Mouse (Mus musculus): ENCODE results near the gene 4921530L21Rik. TPM values are rescaled to one million over a fixed set of nuclear protein-coding genes. Genes with fewer than 3 reads are reported as not detected.

The 4921530L21Rik gene
- not detected in 2 replicates for polyA plus RNA-seq (2014; fragmentation: Nextera tagmentation; extraction: Ambion mirVana)

- 94% methylated on average over 1 of the region's 1 CpGs for WGBS
- DNase-seq (ENCODE audit: low spot score): no peak
Measured at GRCm38 (mm10) chr14:95880954-95881353, at the start of gene 4921530L21Rik. TSS of gene 4921530L21Rik (plus strand) at chr14:95881254.

GRCm38 (mm10) chr14:95833866-95834265 lies 47.2 kb upstream of the 4921530L21Rik start:
- 58% methylated on average over 3 of the region's 3 CpGs for WGBS
- no peak for ATAC-seq (replicated peaks; ENCODE audit: insufficient number of reproducible peaks, low FRiP score, low TSS enrichment, low read depth)

More at GRCm38 (mm10) chr14:95880954-95881353, at the start of gene 4921530L21Rik:
- Histone ChIP-seq H3K9me3 (replicated peaks; ENCODE audit: control insufficient read depth, low read length) (no peaks in the 10 kb centered on the region), H3K4me1 (ENCODE audit: control insufficient read depth, insufficient read depth, low read length) (no peaks in the 10 kb centered on the region), H3K27me3 (ENCODE audit: control insufficient read depth, insufficient read depth, low read length) (no peaks in the 10 kb centered on the region), H3K4me3 (ENCODE audit: low read depth, low read length) (no peak within 1 kb of the TSS), H3K27ac (replicated peaks; ENCODE audit: low read depth, low read length) (no peak within 1 kb of the TSS), H3K9ac (replicated peaks; ENCODE audit: low read length) (no peak within 1 kb of the TSS), H3K4me2 (ENCODE audit: low read depth, low read length) (no peak within 1 kb of the TSS), H3K36me3 (replicated peaks; ENCODE audit: control insufficient read depth, insufficient read depth, low read depth, low read length) (no peaks in the 10 kb centered on the region)
- ATAC-seq (replicated peaks; ENCODE audit: insufficient number of reproducible peaks, low FRiP score, low TSS enrichment, low read depth): no peak

GRCm38 (mm10) chr14:95862981-95863380 lies 18.1 kb upstream of the 4921530L21Rik start:
- Histone ChIP-seq H3K4me3 (ENCODE audit: low read depth, low read length) (no peak overlapping the region), H3K27me3 (ENCODE audit: control insufficient read depth, insufficient read depth, low read length) (no peaks in the 10 kb centered on the region), H3K9ac (replicated peaks; ENCODE audit: low read length) (no peak overlapping the region), H3K27ac (replicated peaks; ENCODE audit: low read depth, low read length) (no peak overlapping the region), H3K4me1 (ENCODE audit: control insufficient read depth, insufficient read depth, low read length) (no peaks in the 10 kb centered on the region), H3K4me2 (ENCODE audit: low read depth, low read length) (no peak overlapping the region), H3K9me3 (replicated peaks; ENCODE audit: control insufficient read depth, low read length) (no peaks in the 10 kb centered on the region), H3K36me3 (replicated peaks; ENCODE audit: control insufficient read depth, insufficient read depth, low read depth, low read length) (no peaks in the 10 kb centered on the region)
- ATAC-seq (replicated peaks; ENCODE audit: insufficient number of reproducible peaks, low FRiP score, low TSS enrichment, low read depth) (no peak), DNase-seq (ENCODE audit: low spot score) (no peak)
- WGBS: 76% methylated on average over 3 of the region's 3 CpGs

More at GRCm38 (mm10) chr14:95833866-95834265, 47.2 kb upstream of the 4921530L21Rik start:
- Histone ChIP-seq H3K4me3 (ENCODE audit: low read depth, low read length) (no peak overlapping the region), H3K4me2 (ENCODE audit: low read depth, low read length) (no peak overlapping the region), H3K36me3 (replicated peaks; ENCODE audit: control insufficient read depth, insufficient read depth, low read depth, low read length) (no peaks in the 10 kb centered on the region), H3K27ac (replicated peaks; ENCODE audit: low read depth, low read length) (no peak overlapping the region), H3K9me3 (replicated peaks; ENCODE audit: control insufficient read depth, low read length) (no peaks in the 10 kb centered on the region), H3K4me1 (ENCODE audit: control insufficient read depth, insufficient read depth, low read length) (no peaks in the 10 kb centered on the region), H3K27me3 (ENCODE audit: control insufficient read depth, insufficient read depth, low read length) (no peaks in the 10 kb centered on the region), H3K9ac (replicated peaks; ENCODE audit: low read length) (no peak overlapping the region)
- no peak for DNase-seq (ENCODE audit: low spot score)

- H3K36me3 ChIP-seq (replicated peaks; ENCODE audit: control insufficient read depth, insufficient read depth, low read depth, low read length): no peaks in the 10 kb centered on the region
- H3K27ac ChIP-seq (replicated peaks; ENCODE audit: low read depth, low read length): no peak overlapping the region
- 67% methylated on average over 7 of the region's 7 CpGs for WGBS
- DNase-seq (ENCODE audit: low spot score): no peak
- no peaks in the 10 kb centered on the region for H3K4me1 ChIP-seq (ENCODE audit: control insufficient read depth, insufficient read depth, low read length)
- ATAC-seq (replicated peaks; ENCODE audit: insufficient number of reproducible peaks, low FRiP score, low TSS enrichment, low read depth): no peak
- H3K4me2 ChIP-seq (ENCODE audit: low read depth, low read length): no peak overlapping the region
- no peaks in the 10 kb centered on the region for H3K9me3 ChIP-seq (replicated peaks; ENCODE audit: control insufficient read depth, low read length)
- H3K27me3 ChIP-seq (ENCODE audit: control insufficient read depth, insufficient read depth, low read length): no peaks in the 10 kb centered on the region
- no peak overlapping the region for H3K4me3 ChIP-seq (ENCODE audit: low read depth, low read length)
- no peak overlapping the region for H3K9ac ChIP-seq (replicated peaks; ENCODE audit: low read length)
Measured at GRCm38 (mm10) chr14:95865676-95866416, 15.2 kb upstream of the 4921530L21Rik start.

- H3K36me3 ChIP-seq (replicated peaks; ENCODE audit: control insufficient read depth, insufficient read depth, low read depth, low read length): no peaks in the 10 kb centered on the region
- H3K4me1 ChIP-seq (ENCODE audit: control insufficient read depth, insufficient read depth, low read length): no peaks in the 10 kb centered on the region
- no peaks in the 10 kb centered on the region for H3K9me3 ChIP-seq (replicated peaks; ENCODE audit: control insufficient read depth, low read length)
- DNase-seq (ENCODE audit: low spot score) (no peak), ATAC-seq (replicated peaks; ENCODE audit: insufficient number of reproducible peaks, low FRiP score, low TSS enrichment, low read depth) (no peak)
- no peak overlapping the region for H3K4me3 ChIP-seq (ENCODE audit: low read depth, low read length)
- no peak overlapping the region for H3K27ac ChIP-seq (replicated peaks; ENCODE audit: low read depth, low read length)
- H3K9ac ChIP-seq (replicated peaks; ENCODE audit: low read length): no peak overlapping the region
- WGBS: 70% methylated on average over 5 of the region's 5 CpGs
- H3K27me3 ChIP-seq (ENCODE audit: control insufficient read depth, insufficient read depth, low read length): no peaks in the 10 kb centered on the region
- H3K4me2 ChIP-seq (ENCODE audit: low read depth, low read length): no peak overlapping the region
Measured at GRCm38 (mm10) chr14:95872020-95872419, 9.0 kb upstream of the 4921530L21Rik start.

- 72% methylated on average over 3 of the region's 3 CpGs for WGBS
- no peak overlapping the region for H3K27ac ChIP-seq (replicated peaks; ENCODE audit: low read depth, low read length)
Measured at GRCm38 (mm10) chr14:95876785-95877510, 4.1 kb upstream of the 4921530L21Rik start.

GRCm38 (mm10) chr14:95877548-95877947 lies 3.5 kb upstream of the 4921530L21Rik start:
- Histone ChIP-seq H3K4me1 (ENCODE audit: control insufficient read depth, insufficient read depth, low read length) (no peaks in the 10 kb centered on the region), H3K9me3 (replicated peaks; ENCODE audit: control insufficient read depth, low read length) (no peaks in the 10 kb centered on the region), H3K4me2 (ENCODE audit: low read depth, low read length) (no peak overlapping the region), H3K27me3 (ENCODE audit: control insufficient read depth, insufficient read depth, low read length) (no peaks in the 10 kb centered on the region), H3K36me3 (replicated peaks; ENCODE audit: control insufficient read depth, insufficient read depth, low read depth, low read length) (no peaks in the 10 kb centered on the region), H3K9ac (replicated peaks; ENCODE audit: low read length) (no peak overlapping the region), H3K27ac (replicated peaks; ENCODE audit: low read depth, low read length) (no peak overlapping the region), H3K4me3 (ENCODE audit: low read depth, low read length) (no peak overlapping the region)
- WGBS: 79% methylated on average over 1 of the region's 1 CpGs
- ATAC-seq (replicated peaks; ENCODE audit: insufficient number of reproducible peaks, low FRiP score, low TSS enrichment, low read depth): no peak
- DNase-seq (ENCODE audit: low spot score): no peak

More at GRCm38 (mm10) chr14:95876785-95877510, 4.1 kb upstream of the 4921530L21Rik start:
- Histone ChIP-seq H3K9ac (replicated peaks; ENCODE audit: low read length) (no peak overlapping the region), H3K27me3 (ENCODE audit: control insufficient read depth, insufficient read depth, low read length) (no peaks in the 10 kb centered on the region), H3K4me3 (ENCODE audit: low read depth, low read length) (no peak overlapping the region), H3K36me3 (replicated peaks; ENCODE audit: control insufficient read depth, insufficient read depth, low read depth, low read length) (no peaks in the 10 kb centered on the region), H3K4me1 (ENCODE audit: control insufficient read depth, insufficient read depth, low read length) (no peaks in the 10 kb centered on the region), H3K9me3 (replicated peaks; ENCODE audit: control insufficient read depth, low read length) (no peaks in the 10 kb centered on the region), H3K4me2 (ENCODE audit: low read depth, low read length) (no peak overlapping the region)
- ATAC-seq (replicated peaks; ENCODE audit: insufficient number of reproducible peaks, low FRiP score, low TSS enrichment, low read depth) (no peak), DNase-seq (ENCODE audit: low spot score) (no peak)

- H3K9me3 ChIP-seq (replicated peaks; ENCODE audit: control insufficient read depth, low read length): no peaks in the 10 kb centered on the region
- no peak for DNase-seq (ENCODE audit: low spot score)
- 76% methylated on average over 6 of the region's 6 CpGs for WGBS
- no peaks in the 10 kb centered on the region for H3K36me3 ChIP-seq (replicated peaks; ENCODE audit: control insufficient read depth, insufficient read depth, low read depth, low read length)
- no peak for ATAC-seq (replicated peaks; ENCODE audit: insufficient number of reproducible peaks, low FRiP score, low TSS enrichment, low read depth)
- no peak overlapping the region for H3K9ac ChIP-seq (replicated peaks; ENCODE audit: low read length)
- no peak overlapping the region for H3K27ac ChIP-seq (replicated peaks; ENCODE audit: low read depth, low read length)
- no peak overlapping the region for H3K4me2 ChIP-seq (ENCODE audit: low read depth, low read length)
- H3K4me1 ChIP-seq (ENCODE audit: control insufficient read depth, insufficient read depth, low read length): no peaks in the 10 kb centered on the region
- no peaks in the 10 kb centered on the region for H3K27me3 ChIP-seq (ENCODE audit: control insufficient read depth, insufficient read depth, low read length)
- H3K4me3 ChIP-seq (ENCODE audit: low read depth, low read length): no peak overlapping the region
Measured at GRCm38 (mm10) chr14:95899458-95899857, 18.4 kb downstream of the 4921530L21Rik start.
